Mouse (Mus musculus): ENCODE measurements at regions not wholly inside any gene's neighbourhood (a gene's known extent, or its start where the extent isn't known, plus 50 kb on each side); places are given as distances from the start of the nearest gene placed in this dataset.

DNA sequence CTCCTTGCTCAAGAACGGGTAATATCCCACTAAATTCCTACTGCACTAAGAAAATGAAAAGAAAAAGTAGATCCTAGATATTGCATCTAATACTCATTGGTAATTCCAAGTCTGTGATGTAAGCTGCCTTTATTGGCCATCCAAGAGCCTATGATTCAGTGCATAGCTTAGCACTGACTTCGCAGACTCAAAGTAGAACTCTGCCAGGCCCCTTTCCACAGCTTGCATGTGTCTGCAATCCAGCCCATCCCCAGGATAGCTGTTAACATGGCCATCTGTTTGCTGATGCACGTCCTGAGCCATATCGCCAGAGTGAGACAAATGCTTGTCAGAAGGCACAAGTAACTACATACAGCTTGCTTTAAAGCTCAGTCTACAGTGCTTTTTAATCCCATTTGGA, 72.3 kb upstream of the Agr3 start:
- TF ChIP-seq CTCF (IDR thresholded peaks at IDR 0.05; ENCODE audit: extremely low read depth, insufficient read depth, insufficient read length, insufficient replicate concordance) (no peak), POLR2A (IDR thresholded peaks at IDR 0.05; ENCODE audit: low read depth, low read length) (no peak)

All from spleen, adult 2 months (tissue).